Mouse (Mus musculus): ENCODE data around the gene Tlcd1.

DNA sequence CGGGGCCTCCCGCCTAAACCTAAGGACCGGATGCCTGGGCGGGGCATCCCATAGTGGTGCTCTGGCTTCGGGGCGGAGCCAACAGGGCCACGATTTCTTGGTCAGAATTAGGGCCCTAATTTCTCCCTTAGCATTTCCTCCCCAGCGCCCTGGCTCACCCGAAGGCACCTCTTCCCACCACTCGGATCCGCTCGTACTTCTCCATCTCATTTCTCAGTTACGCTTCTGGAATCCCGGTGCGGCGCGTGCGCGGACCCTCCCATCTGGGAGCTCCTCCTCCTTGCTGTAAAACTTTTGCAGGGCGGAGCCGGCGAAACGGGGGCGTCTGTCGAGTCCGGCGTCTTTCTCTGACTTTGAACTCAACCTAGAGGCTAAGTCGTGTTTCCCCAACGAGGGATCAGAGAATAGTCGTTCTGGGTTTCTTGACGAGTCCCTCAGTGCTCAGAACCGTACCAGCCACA, at the start of gene Tlcd1, which contains the start of gene Nek8:
- TF ChIP-seq POLR2A (IDR thresholded peaks at IDR 0.05; ENCODE audit: extremely low read depth, insufficient read depth, low read length), result 0 out of 2 replicates have a peak, but pooled peaks have one; percentile 54
- TF ChIP-seq CTCF (IDR thresholded peaks at IDR 0.05; ENCODE audit: low read depth, low read length), result no peak
